Mouse (Mus musculus) thymus, postnatal 4 days (tissue): ENCODE data around the gene Nfe2l1.
A peak's percentile ranks its signal among the peaks of the same experiment; 100 is the strongest.

Experiments
- DNase-seq: peaks from one replicate; pipeline ENCODE4 v3.0.0; 2021

The Nfe2l1 gene

GRCm38 (mm10) chr11:96843627-96844026, 13.9 kb upstream of the Nfe2l1 start:
- no peak for DNase-seq

DNA sequence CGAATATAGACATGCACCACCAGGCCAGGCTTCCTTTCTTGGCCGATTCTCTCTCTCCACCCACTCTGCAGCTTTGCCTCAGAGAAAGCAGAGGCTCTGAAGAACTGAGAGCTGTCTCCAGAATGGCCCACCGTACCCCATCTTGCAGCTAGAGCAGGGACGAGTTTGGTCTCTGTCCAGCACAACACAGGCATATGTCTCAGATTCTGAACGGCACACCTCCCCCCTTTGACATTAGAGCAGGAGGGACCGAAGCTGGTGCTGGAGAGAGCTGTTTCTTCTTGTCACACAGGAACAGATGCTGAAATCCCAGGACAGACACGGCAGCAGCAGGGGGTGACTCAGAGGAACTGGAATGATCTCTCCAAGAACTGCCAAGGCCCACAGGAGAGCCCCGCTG, 10.5 kb upstream of the Nfe2l1 start:
- no peak for DNase-seq

GRCm38 (mm10) chr11:96839877-96840276, 10.1 kb upstream of the Nfe2l1 start:
- DNase-seq: no peak

DNA sequence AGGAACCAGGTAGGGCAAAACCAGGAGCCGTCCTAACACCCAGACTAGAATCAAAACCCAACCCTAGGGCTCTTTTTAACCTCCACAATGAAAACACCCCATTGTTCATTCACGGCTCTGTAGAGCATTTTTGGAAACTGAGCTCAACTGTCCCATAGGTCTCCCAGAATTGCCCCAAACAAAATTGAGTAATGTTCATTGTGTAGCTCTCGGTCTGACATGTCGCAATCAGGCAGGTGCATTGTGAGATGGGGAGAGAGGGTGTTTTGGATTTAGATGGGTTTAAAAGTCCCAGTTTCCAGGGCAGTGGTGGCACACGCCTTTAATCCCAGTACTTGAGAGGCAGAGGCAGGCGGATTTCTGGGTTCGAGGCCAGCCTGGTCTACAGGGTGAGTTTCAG, 9.7 kb upstream of the Nfe2l1 start:
- no peak for DNase-seq

DNA sequence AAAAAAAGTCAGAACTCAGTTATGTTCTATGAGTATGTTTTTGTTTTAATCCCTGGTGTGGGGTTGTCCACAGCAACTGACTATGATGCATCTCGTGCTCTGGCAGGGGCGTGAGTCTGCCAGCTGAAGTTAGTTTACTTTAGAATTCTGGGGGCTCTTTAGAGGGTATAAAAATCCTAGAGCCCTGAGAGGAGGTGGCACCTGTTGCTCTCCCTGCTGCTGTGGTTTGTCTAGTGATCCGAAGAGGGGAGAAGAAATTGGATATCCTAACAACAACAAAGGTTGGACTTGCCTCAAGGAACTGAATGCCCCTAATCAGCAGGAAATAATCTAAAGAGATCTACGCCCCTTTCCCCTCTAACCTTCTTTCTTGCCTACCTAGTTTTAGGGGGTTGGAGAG, 8.6 kb upstream of the Nfe2l1 start:
- no peak for DNase-seq

GRCm38 (mm10) chr11:96837298-96837697, 7.5 kb upstream of the Nfe2l1 start:
- no peak for DNase-seq

DNA sequence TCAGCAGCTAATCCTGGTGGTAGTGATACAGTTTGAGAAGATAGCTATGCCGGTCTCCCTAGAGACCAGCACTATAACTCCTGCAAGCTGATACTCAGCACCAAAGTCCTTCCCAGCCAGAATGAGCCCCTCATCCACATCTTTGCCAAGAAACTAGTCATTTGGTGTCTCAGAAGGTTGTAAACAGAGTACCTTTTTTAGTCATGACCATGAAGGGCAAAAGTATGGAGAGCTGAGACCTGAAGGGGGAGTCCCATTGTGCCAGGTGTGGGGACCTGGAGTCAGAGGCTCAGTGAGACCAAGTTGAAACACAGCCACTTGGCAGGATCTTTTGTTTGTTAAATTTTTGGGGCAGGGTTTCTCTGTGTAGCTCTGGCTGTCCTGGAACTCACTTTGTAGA, 4.4 kb upstream of the Nfe2l1 start:
- DNase-seq: no peak

DNA sequence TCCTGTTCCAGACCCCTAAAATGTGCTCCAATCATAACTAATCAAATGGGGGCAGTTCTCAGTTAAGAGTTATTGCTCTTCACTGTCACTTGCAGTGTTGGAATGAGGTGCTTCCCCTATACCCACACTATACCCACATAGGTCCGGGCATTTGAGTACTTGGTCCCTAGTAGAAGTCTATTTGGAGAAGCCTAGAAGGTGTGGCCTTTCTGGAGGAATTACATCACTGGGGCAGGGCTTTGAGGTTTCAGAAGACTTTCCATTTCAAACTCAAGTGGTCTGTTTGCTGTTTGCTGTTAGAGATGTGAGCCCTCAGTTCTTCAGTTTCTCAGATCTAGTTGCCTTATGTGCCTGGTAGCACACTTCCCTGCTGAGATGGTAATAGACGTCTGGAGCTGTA, 3.2 kb upstream of the Nfe2l1 start:
- no peak for DNase-seq

GRCm38 (mm10) chr11:96832541-96832940, 2.8 kb upstream of the Nfe2l1 start:
- DNase-seq: no peak

DNA sequence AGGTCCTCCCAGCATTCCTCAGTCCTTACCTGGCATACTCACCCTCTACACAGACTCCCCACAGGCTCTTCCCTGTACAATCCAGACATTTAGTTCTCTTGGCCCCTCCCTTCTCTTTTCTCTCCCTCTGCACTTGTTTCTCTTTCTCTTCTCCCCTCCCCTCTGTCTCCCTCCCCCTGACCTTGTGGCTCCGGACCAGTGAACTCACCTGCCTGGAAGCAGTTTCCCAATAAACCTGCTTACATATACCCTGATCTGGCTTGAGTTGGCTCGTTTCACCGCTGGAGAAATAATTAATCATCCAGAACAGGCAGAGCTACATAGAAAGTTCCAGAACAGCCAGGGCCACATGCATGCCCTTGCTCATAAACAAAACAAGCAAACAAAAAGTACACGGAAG, 1.7 kb upstream of the Nfe2l1 start:
- no peak for DNase-seq

GRCm38 (mm10) chr11:96830539-96831216, 910 bp upstream of the Nfe2l1 start:
- DNase-seq: no peak

DNA sequence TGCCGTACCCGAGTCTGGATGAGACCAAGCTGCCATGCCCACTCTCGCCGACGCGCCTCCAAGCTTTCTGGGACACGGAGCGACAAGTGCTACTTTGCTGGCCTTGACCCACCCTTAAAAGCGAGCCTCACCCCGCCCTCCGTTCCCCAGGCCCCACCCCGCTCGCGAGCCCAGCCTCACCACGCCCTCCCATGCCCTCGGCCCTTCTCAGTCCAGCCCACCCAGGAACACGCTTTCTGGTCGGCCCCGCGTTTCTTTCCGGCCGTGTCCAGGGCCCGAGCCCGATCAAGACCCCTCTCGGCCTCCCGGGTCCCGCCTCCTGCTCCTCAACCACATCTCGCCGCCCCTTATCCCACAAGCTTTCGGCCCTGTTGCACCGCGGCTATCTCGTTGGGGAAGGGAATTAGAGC, 360 bp downstream of the Nfe2l1 start:
- peak; percentile 79 for DNase-seq

GRCm38 (mm10) chr11:96828881-96829280, 887 bp downstream of the Nfe2l1 start:
- no peak for DNase-seq

DNA sequence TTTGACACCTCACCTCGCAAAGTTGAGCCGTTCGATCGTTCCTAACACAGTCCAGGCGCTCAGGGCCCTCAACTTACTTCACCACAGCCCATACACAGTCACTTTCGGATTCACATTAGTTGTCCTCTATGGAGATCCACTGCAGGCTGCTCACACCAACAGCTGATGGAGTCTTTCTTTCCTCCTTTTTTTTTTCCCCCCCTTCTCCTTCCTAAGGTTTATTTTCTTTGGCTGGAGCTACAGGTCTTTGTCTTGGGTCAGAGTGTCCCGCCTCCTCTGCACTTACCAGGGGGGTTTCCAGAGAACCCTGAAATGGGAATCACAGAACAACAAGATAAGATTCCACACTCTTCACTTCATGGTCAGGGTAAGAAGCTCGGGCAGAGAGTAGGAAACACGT, 1.9 kb downstream of the Nfe2l1 start:
- no peak for DNase-seq

DNA sequence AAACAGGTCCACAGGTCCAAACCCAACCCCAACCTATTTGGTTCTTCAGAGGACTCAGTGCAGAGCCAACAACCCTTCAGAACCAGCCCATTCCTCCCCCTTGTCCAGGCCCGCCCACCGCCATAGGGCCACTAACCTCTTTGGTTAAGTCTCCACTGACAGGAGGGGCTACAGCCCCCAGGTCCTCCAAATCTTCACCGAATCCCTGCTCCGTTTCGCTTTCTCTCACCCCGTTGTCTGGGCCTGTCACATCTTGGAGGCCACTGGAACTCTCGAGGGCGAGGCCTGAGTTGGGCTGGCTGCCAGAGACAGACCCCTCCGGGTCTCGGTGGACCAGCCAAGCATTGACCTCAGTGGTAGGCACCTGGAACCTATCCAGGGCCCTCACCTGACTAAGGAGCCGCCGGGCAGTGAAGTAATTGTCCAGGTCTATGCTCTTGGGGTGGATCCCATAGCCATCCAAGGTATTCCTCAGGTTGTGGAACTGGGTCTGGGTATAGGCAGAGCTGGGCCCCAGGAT, 2.6 kb downstream of the Nfe2l1 start:
- DNase-seq: no peak

- no peak for DNase-seq
Measured at GRCm38 (mm10) chr11:96826481-96826880, 3.3 kb downstream of the Nfe2l1 start.

GRCm38 (mm10) chr11:96824783-96825495, 4.8 kb downstream of the Nfe2l1 start:
- no peak for DNase-seq

GRCm38 (mm10) chr11:96823880-96824782, 5.6 kb downstream of the Nfe2l1 start:
- peak; percentile 89 for DNase-seq

DNA sequence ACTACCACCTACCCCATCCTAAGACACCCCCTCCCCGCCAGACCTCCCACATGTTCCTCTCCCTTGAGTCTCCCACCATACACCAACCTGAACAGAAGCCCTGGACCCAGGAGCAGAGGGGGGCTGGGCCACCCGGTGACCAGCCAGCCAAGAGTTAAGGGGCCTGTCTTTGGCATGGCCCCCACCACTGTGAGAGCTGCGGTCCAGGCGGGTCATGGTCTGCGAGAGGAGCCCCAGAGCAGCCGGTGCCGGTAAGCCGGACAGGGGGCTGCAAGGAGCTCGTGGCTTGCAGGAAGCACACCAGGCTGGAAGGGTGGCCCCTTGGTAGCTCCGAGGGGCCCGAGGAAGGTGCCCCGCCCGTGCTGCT, 6.3 kb downstream of the Nfe2l1 start:
- DNase-seq: no peak

DNA sequence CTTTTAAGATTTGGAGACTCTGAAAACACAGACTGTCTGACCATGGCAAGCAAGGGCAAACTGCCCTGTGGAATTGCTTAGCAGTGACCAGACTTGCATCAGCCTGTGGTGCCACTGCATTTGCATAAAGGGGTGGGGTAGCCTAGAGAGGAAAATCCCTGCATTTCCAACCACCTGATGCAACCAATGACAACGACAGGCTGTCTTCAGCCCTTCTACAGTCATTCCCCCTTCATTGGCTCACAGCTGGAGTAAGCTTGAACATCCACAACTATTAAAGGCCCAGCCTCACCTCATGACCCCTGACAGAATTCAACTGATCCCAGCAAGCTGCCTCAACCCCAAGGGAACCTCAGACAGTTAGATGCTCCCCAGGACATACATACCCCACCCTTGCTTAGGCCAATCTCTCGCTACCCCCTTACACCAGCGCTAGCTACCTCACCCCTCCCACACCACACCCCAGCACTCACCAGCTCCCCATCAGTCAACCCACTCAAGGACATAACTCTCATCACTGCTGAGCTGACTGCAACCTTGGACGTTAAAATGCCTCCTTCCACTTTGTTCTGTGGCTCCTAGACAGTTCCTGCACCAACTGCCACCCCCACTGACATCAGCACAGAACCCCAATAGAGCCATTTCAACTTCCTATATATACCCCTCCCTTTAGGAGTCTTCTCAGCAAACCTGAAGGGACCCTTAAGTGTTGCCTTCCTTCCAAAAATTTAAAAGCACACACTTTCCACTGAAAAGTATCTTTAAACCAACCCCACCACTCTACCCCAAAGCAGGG, 6.9 kb downstream of the Nfe2l1 start:
- DNase-seq: no peak

DNA sequence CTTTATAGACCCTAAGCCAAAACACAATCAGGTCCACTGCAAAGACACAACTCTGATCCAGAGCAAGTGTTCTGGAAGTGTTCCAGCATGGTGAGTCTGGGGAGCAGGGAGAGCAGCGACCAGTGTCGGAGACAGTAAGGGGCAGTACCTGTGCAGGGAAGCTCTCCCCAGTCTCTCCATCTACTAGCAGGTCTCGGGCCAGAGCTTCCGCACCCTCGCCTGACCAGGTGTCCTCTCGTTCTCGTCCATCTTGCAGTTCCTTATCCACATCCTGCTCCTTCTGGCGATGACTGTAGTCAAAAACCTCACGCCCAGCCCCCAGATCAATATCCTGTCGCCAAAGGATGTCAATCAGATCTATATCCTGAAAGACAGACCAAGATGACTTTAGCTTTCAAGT, 7.8 kb downstream of the Nfe2l1 start:
- DNase-seq: no peak

DNA sequence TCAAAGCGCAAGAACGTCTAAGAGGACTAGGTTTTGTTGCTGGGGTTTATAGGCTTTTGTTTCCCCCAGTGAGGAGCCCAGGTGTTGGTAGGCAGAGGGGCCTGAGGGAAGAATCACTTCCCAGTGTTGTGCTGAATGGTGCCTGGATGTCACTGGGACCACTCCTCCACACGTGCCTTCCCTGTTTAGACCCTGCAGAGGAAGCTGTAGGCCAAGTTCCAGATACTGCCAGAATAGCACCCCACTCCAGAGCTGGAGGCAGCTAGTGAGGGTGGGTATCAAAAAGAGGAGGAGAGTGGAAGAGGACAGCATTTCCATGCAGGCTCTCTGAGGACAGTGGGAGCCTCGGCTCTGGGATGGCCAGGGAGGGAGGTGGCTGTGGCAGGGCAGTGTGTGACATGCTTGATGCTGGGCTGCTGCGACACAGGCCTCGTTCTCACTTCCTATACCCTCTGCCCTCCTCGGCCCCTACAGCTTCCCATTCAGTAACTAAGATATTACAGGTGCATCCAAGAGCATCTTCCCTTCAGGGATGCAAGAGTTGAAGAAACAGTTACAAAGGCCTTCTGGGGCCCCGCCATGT, 11.5 kb downstream of the Nfe2l1 start:
- DNase-seq: no peak
